Mouse (Mus musculus) cortical plate, adult 2 months (tissue): Measurements from ENCODE around the gene Fbxw9. TPM values are rescaled to one million over a fixed set of nuclear protein-coding genes. Genes with fewer than 3 reads are reported as not detected.
A peak's percentile ranks its signal among the peaks of the same experiment; 100 is the strongest.

Experiments
- H3K27ac ChIP-seq: fragments of 200-500 bp; 2 replicates; pipeline ENCODE4 v1.5.1; 2012; ENCODE audit warnings: low read length, control low read depth, inconsistent platforms; ENCODE audit not compliant: insufficient read depth
- H3K4me1 ChIP-seq: fragments of 200-500 bp; 2 replicates; pipeline ENCODE4 v1.6.1; 2011; ENCODE audit warnings: low read length; ENCODE audit not compliant: control insufficient read depth, insufficient read depth
- H3K4me3 ChIP-seq: fragments of 200-500 bp; 2 replicates; pipeline ENCODE4 v1.5.1; 2011; ENCODE audit warnings: mild to moderate bottlenecking, low read length, control low read depth; ENCODE audit not compliant: insufficient read depth
- CTCF ChIP-seq: fragments of 200-500 bp; IDR thresholded peaks from 2 replicates; pipeline ENCODE4 v1.5.1; 2011; ENCODE audit warnings: mild to moderate bottlenecking, control low read depth, low read length; ENCODE audit not compliant: insufficient read depth; ENCODE audit errors: extremely low read depth
- POLR2A ChIP-seq: fragments of 200-500 bp; IDR thresholded peaks from 2 replicates; pipeline ENCODE4 v1.6.1; 2011; ENCODE audit warnings: mild to moderate bottlenecking, low read length, control low read depth; ENCODE audit not compliant: insufficient read depth; ENCODE audit errors: extremely low read depth
- polyA plus RNA-seq: library from polyadenylated mRNA; depleted of rRNA; stranded (reverse); fragments of >200 nt; gene quantifications from 2 replicates; pipeline ENCODE4 v1.2.3, GENCODE M21; 2012

Gene Fbxw9
- polyA plus RNA-seq, 1 experiment, result 45.1 TPM

DNA sequence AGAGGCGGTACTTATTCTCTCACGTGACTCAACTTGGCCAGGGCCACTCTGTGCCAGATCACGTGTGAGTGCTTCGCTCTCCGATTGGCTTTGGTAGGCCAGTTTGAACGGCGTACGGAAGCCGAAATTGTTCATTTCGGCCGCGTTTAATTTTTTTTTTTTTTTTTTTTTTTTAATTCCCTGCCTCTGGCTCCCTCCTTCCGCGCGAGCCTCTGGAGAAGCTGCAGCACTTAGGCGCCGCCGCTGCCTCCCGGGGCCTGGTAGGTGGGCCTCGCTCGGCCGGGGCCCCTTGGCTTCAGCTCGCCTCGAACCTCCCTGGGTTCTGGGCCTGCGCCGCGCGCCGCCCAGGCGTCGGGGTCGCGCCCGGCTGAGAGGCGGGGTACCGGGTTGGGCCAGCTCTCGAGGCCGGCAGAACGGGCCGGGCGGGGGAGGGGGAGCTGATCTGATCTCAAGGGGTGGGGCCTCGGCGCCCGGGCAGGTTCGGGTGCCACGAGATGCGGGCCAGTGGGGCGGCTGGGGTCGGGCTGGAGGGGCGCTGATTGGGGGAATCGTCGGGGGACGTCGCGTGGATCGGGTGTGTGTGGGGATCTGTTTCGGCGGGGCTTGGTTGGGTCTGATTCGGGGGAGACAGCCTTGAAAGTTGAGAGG, 23.0 kb upstream of the Fbxw9 start, which contains the start of gene Tnpo2:
Tnpo2 (plus strand) TSS at position 198 of the 648 bp plus-strand sequence.
- H3K27ac ChIP-seq, result peak within 1 kb of the TSS; percentile 90
- peak within 1 kb of the TSS; percentile 68 for H3K4me3 ChIP-seq
- no peak for TF ChIP-seq CTCF
- TF ChIP-seq POLR2A, result peak; percentile 54; the same call in 1 of the 2 replicates
- no peaks in the 10 kb centered on the region; the same call in 1 of the 2 replicates for H3K4me1 ChIP-seq

DNA sequence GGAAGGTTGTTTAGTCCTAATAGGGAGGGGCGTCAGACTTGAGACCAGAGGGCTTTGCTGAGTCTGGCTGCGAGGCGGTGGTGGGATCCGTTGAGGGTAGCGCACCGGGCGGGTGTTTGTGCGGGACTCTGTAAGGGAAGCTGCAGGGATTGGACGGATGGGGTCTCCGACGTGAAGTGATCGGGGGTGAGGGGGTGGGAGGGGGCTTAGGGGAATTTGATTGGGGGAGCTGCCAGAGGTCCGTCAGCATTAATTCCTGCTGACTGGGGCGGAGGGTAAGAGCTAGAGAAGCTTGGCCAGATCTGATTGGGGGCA, 22.5 kb upstream of the Fbxw9 start:
- H3K4me1 ChIP-seq, result no peaks in the 10 kb centered on the region; the same call in 1 of the 2 replicates
- peak overlapping the region; percentile 23; the same call in 1 of the 2 replicates for H3K27ac ChIP-seq
- TF ChIP-seq POLR2A, result no peak
- no peak for TF ChIP-seq CTCF
- H3K4me3 ChIP-seq, result peak overlapping the region; percentile 68

DNA sequence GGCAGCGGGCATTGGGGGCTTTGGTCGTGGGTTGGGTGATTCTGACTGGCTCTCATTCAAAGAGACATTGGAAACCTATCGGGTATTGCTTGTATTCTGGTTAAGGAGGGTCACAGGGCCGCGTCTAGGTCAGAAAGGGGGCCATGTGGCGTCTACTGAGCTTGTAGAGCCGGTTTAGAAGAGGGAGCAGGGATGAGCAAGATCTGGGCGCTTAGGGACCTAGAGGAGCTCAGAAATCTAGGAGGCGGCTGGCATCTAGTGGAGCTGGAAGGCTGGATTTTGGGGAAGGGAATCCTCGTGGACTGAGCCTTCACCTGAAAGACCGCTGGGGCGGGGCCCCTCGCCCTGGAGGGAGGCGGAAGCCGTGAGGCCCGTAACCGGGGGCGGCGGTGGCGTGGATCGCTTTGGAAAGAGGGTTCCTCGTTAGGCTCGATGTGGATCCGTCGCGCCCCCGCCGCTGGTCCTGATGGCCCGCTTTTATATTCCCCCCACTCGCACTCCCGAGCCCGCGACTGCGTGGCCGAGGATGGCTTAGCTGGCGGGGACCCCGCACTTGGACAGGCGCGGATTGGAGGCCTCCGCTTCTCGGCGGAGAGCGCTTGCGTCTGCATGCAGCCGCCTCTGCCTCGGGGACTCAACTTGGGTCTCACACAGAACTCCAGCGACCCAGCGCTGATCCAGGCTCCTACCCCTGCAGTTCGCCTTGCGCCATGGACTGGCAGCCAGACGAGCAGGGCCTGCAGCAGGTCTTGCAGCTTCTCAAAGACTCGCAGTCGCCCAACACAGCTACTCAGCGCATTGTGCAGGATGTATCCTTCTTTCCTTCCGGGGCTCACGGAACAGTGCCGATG, 21.9 kb upstream of the Fbxw9 start:
- TF ChIP-seq CTCF (no peak), POLR2A (peak; percentile 39; the same call in 1 of the 2 replicates)
- H3K27ac ChIP-seq, result peak overlapping the region; percentile 23; the same call in 1 of the 2 replicates
- peak overlapping the region; percentile 68 for H3K4me3 ChIP-seq
- H3K4me1 ChIP-seq, result no peaks in the 10 kb centered on the region; the same call in 1 of the 2 replicates

DNA sequence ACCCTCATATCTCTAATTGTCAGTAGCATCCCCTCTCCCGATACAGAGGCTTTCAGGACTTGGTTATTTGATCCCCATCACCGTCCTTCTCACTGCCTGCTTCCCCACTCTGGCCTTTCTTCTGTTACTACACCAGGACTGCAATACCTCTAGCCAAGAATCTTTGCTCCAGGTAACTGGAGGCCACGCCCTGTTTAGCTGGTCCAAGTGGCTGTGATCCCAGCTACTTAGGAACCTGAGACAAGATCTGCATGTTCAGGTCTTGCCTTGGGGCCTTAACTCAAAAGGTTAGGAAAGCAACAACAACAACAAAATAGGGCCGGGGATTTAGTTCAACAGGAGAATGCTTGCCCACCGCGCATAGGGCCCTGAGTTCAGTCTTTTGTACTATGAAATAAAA, 16.2 kb upstream of the Fbxw9 start:
- no peak overlapping the region for H3K27ac ChIP-seq
- no peaks in the 10 kb centered on the region; the same call in 1 of the 2 replicates for H3K4me1 ChIP-seq
- no peak overlapping the region for H3K4me3 ChIP-seq
- TF ChIP-seq CTCF, result no peak

DNA sequence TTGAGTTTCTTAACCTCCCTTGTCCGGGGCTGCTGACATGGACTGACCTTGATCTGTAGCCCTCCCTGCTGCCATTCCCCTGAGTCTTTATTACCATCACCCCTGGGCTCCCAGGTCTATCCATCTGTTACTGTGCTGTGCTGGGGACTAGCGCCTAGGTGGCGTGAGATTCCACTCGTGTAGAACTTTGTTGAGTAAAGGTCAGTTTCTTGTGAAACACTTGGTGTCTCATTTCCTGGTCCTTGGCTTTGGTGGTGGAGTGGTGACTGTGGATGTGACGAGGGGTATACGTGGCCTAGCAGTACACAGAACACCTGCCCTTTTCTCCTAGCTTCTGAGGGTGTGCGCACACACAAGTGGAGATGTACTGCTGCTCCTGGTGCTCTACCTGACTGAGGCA, 2.5 kb upstream of the Fbxw9 start:
- Histone ChIP-seq H3K4me1 (peaks cover 2% of the 10 kb centered on the region; the same call in 1 of the 2 replicates), H3K27ac (no peak overlapping the region), H3K4me3 (no peak overlapping the region)
- TF ChIP-seq POLR2A, result no peak
- no peak for TF ChIP-seq CTCF

DNA sequence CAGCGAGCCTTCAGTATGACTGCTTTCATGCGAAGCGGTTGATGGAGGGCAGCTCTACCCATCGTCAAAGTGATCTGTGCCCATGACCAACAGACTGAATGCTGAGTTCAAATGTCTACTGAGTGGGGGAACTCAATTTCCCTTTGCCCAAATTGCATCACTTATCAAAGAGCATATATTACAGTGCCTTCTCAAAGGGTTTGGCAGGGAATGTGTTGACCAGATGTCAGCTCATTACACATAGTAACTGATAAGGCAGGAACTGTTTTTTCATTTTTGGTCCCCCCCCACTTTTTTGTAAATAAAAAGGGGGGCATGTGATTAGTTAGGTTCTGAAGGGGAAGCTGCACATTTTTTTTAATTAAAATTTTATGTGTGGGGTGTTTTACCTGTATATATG, 2.7 kb downstream of the Fbxw9 start:
- TF ChIP-seq CTCF (no peak), POLR2A (no peak)
- peaks cover 2% of the 10 kb centered on the region; the same call in 1 of the 2 replicates for H3K4me1 ChIP-seq
- H3K4me3 ChIP-seq, result no peak overlapping the region
- no peak overlapping the region for H3K27ac ChIP-seq

DNA sequence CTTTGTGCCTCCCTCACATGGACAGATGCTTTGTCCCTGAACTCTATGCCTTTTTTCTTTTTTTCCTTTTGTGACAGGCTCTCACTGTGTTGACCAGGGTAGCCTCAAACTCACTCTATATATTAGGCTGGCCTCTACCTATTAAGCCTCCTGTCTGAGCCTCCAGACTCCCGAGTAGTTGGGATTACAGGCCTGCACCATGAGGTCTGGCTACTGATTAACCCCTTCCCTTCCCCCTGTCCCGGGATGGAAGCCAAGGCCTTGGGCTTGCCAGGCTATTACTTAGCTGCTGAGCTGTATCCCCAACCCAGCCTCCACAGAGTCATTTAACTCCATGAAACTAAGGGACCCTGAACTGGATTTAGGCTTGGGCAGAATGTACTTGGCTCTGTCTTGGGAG, 5.4 kb downstream of the Fbxw9 start:
- no peak for TF ChIP-seq POLR2A
- TF ChIP-seq CTCF, result no peak
- H3K27ac ChIP-seq, result no peak overlapping the region
- no peak overlapping the region for H3K4me3 ChIP-seq

DNA sequence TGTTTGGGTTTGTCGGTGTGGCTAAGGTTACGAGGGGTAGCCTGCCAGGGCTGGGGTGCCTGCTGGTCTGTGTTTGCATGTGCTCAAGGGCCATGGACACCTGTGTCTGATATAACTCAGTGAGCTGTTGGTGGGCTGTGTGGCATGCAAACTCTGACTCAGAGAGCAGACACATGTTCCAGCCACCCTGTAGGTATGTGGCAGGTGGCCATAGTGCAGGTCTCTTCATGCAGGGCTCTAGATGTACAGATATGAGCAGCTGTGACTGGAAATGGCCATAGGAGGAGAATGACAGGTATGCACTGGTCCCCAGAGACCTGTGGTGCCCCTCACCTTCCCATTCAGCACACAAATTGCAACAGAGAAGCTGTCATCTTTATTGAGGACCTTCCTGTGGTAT, 7.3 kb downstream of the Fbxw9 start:
- Histone ChIP-seq H3K27ac (no peak overlapping the region), H3K4me3 (no peak overlapping the region), H3K4me1 (no peaks in the 10 kb centered on the region; the same call in 1 of the 2 replicates)
- TF ChIP-seq POLR2A, result no peak
- no peak for TF ChIP-seq CTCF

More for the DNA sequence above, 5.4 kb downstream of the Fbxw9 start:
- H3K4me1 ChIP-seq, result peaks cover 2% of the 10 kb centered on the region; the same call in 1 of the 2 replicates

DNA sequence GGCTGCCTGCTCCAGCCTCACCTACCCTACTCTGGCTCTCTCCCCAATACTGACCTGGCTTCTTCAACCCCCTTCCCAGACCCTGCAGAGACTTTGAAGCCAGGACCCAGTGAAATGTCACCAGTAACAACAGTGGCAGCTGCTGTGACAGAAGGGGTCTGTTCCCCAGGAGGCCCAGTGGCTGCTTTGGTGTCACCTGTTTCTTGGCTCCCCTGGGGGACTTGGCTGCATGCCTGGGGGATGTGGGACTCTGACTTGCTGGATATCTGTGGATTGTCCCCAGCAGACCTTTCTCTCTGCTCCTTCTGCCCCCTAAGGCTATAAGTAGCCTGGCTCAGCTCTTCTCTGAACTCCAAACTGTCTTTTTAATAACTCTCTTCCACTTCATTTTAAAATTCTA, 8.1 kb downstream of the Fbxw9 start, which contains the start of gene Gm5741:
Gm5741 (minus strand) TSS at position 1 of the 400 bp plus-strand sequence.
- TF ChIP-seq POLR2A (no peak), CTCF (no peak)
- Histone ChIP-seq H3K27ac (no peak within 1 kb of the TSS), H3K4me3 (no peak within 1 kb of the TSS), H3K4me1 (no peaks in the 10 kb centered on the region; the same call in 1 of the 2 replicates)
